Mouse (Mus musculus) NIH3T3 (cell line): ENCODE results near the gene Sox10.

Source experiments
- DNase-seq: peaks from one replicate; pipeline ENCODE4 v3.0.0-alpha.2; 2012; ENCODE audit warnings: low read depth

Gene Sox10

GRCm38 (mm10) chr15:79122546-79122945 lies 42.5 kb downstream of the Sox10 start:
- DNase-seq, result no peak

GRCm38 (mm10) chr15:79122119-79122518 lies 42.9 kb downstream of the Sox10 start:
- DNase-seq, result no peak

- no peak for DNase-seq
Measured at GRCm38 (mm10) chr15:79119491-79119890, 45.5 kb downstream of the Sox10 start.

- no peak for DNase-seq
Measured at GRCm38 (mm10) chr15:79115276-79115675, 49.8 kb downstream of the Sox10 start.

GRCm38 (mm10) chr15:79111774-79112173 lies 53.3 kb downstream of the Sox10 start:
- peak; percentile 60 for DNase-seq

- peak; percentile 53 for DNase-seq
Measured at GRCm38 (mm10) chr15:79110528-79110927, 54.5 kb downstream of the Sox10 start.

- no peak for DNase-seq
Measured at GRCm38 (mm10) chr15:79110031-79110430, 55.0 kb downstream of the Sox10 start.

- peak; percentile 34 for DNase-seq
Measured at GRCm38 (mm10) chr15:79109321-79109934, 55.6 kb downstream of the Sox10 start.

- peak; percentile 80 for DNase-seq
Measured at GRCm38 (mm10) chr15:79108421-79109320, 56.4 kb downstream of the Sox10 start, which contains the start of gene Micall1. Gene Micall1 (plus strand): TSS chr15:79108898.

- DNase-seq, result peak; percentile 90
Measured at GRCm38 (mm10) chr15:79107966-79108365, 57.1 kb downstream of the Sox10 start.

GRCm38 (mm10) chr15:79105804-79106203 lies 59.2 kb downstream of the Sox10 start:
- no peak for DNase-seq
